In the genomic region with DNA sequence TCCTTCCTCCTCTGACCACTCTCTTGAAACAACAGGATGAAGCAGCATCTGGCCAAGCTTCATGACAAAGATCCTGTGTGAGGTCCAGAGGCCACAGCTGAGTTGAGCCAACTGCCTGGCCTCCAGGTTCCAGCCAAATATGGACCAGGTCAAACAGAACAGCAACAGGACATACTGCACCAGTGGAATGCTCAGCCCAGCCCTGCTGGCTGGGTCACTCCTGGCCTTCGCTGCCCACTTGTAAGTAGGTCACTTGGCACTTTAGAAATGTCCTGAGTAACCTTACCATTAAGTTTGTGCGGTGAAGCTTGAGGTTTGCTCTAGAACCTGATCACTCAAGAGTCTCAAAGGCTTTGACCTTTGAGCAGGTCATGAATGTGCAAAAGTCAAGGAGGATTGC, we compare ENCODE assay signal across 15 mouse cellular contexts.
DNase-seq lines count a peak whose midpoint lies in the region; ATAC-seq and TF ChIP-seq lines count a peak whose summit lies in the region.
"Had no signal": no experiment of that assay in that cellular context is flagged by ENCODE, and none has a peak within 500 bp of the region (broad histone marks: within the 10 kb centered on the region; RNA-seq: fewer than 3 reads in every experiment).

No protein-coding gene starts in this region.

- H3K4me3 ChIP-seq in heart, embryonic 12.5 days = no peak overlapping the region
- H3K4me3 ChIP-seq in lung, adult 2 months (replicated peaks; ENCODE audit: extremely low read depth, low read depth, low read length) = no peak overlapping the region
- H3K4me3 ChIP-seq: liver, embryonic 15.5 days; midbrain, embryonic 13.5 days had no signal

- no peak for TF ChIP-seq CTCF in lung, adult 2 months (IDR thresholded peaks at IDR 0.05; ENCODE audit: insufficient read depth, low read length)

- H3K27ac ChIP-seq in heart, embryonic 12.5 days (ENCODE audit: poor library complexity, severe bottlenecking) = no peak overlapping the region
- H3K27ac ChIP-seq: liver, embryonic 15.5 days; midbrain, embryonic 13.5 days had no signal

- TF ChIP-seq POLR2A in lung, adult 2 months (IDR thresholded peaks at IDR 0.05; ENCODE audit: borderline replicate concordance, extremely low read depth, low read depth, low read length) = no peak

- ATAC-seq in heart, embryonic 12.5 days (ENCODE audit: insufficient number of reproducible peaks, low FRiP score) = no peak
- ATAC-seq: hindbrain, embryonic 16.5 days; midbrain, embryonic 13.5 days had no signal

- WGBS in heart, embryonic 12.5 days = 86% methylated on average over 2 of the region's 2 CpGs
- WGBS in lung, adult 2 months = 60% methylated on average over 2 of the region's 2 CpGs

- H3K4me2 ChIP-seq in heart, embryonic 12.5 days = no peak overlapping the region
- H3K4me2 ChIP-seq: liver, embryonic 15.5 days; midbrain, embryonic 13.5 days had no signal

- H3K4me1 ChIP-seq in heart, embryonic 12.5 days (replicated peaks) = 0 out of 2 replicates have a peak, but pooled peaks cover 7% of the 10 kb centered on the region
- H3K4me1 ChIP-seq in lung, adult 2 months (ENCODE audit: control insufficient read depth, insufficient read depth, low read length) = no peaks in the 10 kb centered on the region
- H3K4me1 ChIP-seq: liver, embryonic 15.5 days had no signal

- no peak overlapping the region for H3K9ac ChIP-seq in heart, embryonic 12.5 days
- H3K9ac ChIP-seq: liver, embryonic 15.5 days; midbrain, embryonic 13.5 days had no signal

- H3K27me3 ChIP-seq in heart, embryonic 12.5 days (replicated peaks) = no peaks in the 10 kb centered on the region
- H3K27me3 ChIP-seq: CH12.LX; liver, embryonic 15.5 days; midbrain, embryonic 13.5 days had no signal

- no peaks in the 10 kb centered on the region for H3K36me3 ChIP-seq in heart, embryonic 12.5 days
- H3K36me3 ChIP-seq: liver, embryonic 15.5 days; midbrain, embryonic 13.5 days had no signal

- H3K9me3 ChIP-seq in heart, embryonic 12.5 days (replicated peaks) = no peaks in the 10 kb centered on the region
- H3K9me3 ChIP-seq: liver, embryonic 15.5 days; midbrain, embryonic 13.5 days had no signal

- DNase-seq in heart, adult 18-20 months = peak; percentile 57 to 80
- DNase-seq in lung, postnatal 25 days (ENCODE audit: low spot score) = peak; percentile 10
- DNase-seq in lung, adult 2 months = no peak
- peak; percentile 57 to 79 for DNase-seq in heart, adult 9 months (ENCODE audit: low spot score in 2 of 2)
- DNase-seq in skeletal muscle tissue, adult 2 months (ENCODE audit: low read depth, low spot score) = peak; percentile 70
- DNase-seq in left cerebral cortex, adult 8-10 months (ENCODE audit: low spot score in 2 of 2) = no peak
- DNase-seq: cerebellum, adult 2 months; layer of hippocampus, postnatal 36 days; lung, postnatal 4 days; thymus, postnatal 14 days had no signal

Comparison
In these comparisons a context has a peak if more than half of its experiments do, and no peak if none do; other contexts are left out.
1. DNase-seq: peak in heart, adult 18-20 months (2 of 2), lung, postnatal 25 days (single experiment), heart, adult 9 months (2 of 2) and skeletal muscle tissue, adult 2 months (single experiment); none in lung, adult 2 months (single experiment) and left cerebral cortex, adult 8-10 months (0 of 2).